Mouse (Mus musculus) CD8-positive naive resting alpha-beta T cell, adult 57 days (primary cell): ENCODE measurements around the gene Grsf1. TPM values are rescaled to one million over a fixed set of nuclear protein-coding genes. Genes with fewer than 3 reads are reported as not detected.

Source experiments
- total RNA-seq: library from RNA; stranded (reverse); gene quantifications from one replicate; pipeline ENCODE4 v1.2.4, GENCODE M21; 2023

Grsf1 gene
- 37.7 TPM for total RNA-seq

DNA sequence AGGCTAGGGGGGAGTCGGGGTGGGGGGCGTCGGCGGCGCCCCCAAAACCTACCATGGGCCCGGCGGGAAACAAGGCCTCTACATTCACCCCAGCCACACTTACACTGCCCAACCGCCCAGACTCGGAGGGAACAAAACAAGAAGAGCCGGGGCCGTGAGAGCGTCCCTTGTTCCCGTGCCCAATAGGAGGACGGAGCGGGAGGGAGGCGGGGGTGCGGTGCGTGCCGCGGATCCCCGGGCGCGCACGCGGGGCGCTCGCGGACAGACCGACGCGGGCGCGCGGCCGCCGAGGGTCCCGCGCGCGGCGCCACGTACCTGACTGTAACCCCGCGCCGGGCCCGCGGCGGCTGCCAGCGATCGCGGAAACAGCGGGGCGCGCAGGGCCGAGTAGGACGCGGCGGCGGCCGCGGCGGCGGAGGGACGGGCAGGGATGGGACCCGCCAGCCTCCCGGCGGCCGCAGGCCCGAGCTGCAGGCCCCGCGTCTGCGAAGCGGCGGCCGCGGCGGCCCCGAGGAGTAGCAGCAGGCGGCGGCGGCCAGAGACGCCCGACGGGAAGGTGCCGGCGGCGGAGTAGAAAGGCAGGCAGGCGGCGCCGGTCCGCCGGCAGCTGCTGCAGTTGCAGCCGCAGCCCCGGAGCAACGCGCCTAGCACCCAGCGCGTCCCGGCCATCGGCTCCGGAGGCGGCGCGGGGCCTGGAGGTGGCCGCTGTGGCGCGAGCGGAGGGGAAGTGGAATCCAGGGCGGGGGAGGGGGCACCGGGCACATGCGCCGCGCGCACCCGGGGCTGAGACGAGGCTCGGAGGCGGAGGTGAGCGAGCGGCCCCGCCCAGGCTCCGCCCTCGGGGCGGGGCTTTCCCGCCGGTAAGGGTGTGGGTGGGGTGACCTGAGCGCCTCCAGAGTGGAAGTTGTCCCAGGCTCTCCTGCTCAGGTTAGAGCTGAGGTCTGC lies at the start of gene Grsf1:
Gene Grsf1 (minus strand): TSS at position 729 of the 945 bp plus-strand sequence.

DNA sequence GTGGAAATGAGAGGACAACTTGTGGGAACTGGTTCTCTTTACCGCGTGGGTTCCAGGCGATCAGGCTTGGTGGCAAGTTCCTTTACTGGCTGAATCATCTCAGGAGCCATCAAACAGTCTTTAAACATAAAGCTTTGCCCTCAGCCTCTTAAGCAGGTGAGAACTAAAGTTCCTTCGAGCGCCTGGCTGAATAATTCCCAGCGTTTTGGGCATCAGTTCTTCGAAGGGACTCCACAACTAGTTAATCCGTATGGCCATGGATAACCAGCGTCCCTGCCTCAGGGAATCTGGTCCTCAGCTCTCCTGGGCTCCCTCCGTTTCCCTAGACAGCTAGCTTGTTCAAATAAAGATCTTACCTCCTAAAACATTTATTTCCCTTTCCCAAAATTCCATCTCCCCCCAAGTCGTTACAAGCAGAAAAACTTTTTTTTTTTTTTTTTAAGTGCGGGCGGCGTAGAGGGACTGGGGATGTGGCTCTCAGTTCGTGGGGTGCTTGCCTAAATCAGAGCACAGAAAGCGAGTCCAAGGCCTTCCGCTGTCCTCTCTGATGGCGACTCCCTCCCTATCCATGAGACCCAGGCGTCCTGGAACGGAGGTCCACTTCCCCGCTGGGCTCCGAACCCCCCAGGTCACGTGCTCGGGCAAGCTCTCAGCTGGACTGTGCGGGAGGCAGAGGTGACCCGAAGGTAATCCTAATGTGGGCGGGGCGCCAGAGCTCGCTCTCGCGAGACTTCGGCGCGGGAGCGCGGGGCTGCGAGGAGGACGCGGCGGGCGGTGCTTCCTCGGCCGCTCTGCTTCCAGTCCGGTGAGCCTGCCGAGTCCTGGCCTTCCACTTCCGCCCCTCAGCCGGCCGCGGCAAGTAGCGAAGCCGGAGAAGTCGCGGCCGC lies 44.4 kb upstream of the Grsf1 start, which contains the start of gene Mob1b:
Gene Mob1b (plus strand): TSS at position 740 of the 887 bp plus-strand sequence.

Other genes with a start within 250 kb of the Grsf1 start
- gene Ambn, start 220.2 kb downstream of the Grsf1 start, total RNA-seq, result not detected
- gene Enam, start 188.2 kb downstream of the Grsf1 start, total RNA-seq, result not detected
- 44.3 TPM for gene Jchain, start 148.3 kb downstream of the Grsf1 start, total RNA-seq
- 45.4 TPM for gene Utp3, start 121.7 kb downstream of the Grsf1 start, total RNA-seq
- gene Rufy3, start 111.1 kb downstream of the Grsf1 start, total RNA-seq, result 6.1 TPM
- gene Mob1b, start 44.7 kb upstream of the Grsf1 start, total RNA-seq, result 20.7 TPM
- 21.8 TPM for gene Dck, start 88.8 kb upstream of the Grsf1 start, total RNA-seq
- 0.55 TPM for gene Slc4a4, start 210.6 kb upstream of the Grsf1 start, total RNA-seq